Mouse (Mus musculus): ENCODE measurements at regions not wholly inside any gene's neighbourhood (a gene's known extent, or its start where the extent isn't known, plus 50 kb on each side); places are given as distances from the start of the nearest gene placed in this dataset.

GRCm38 (mm10) chrX:11795010-11795409 lies 365.1 kb downstream of the Bcor start:
- DNase-seq (ENCODE audit: low spot score in 2 of 2), result no peak

GRCm38 (mm10) chrX:11797870-11798269 lies 362.3 kb downstream of the Bcor start:
- DNase-seq (ENCODE audit: low spot score in 2 of 2), result peak in 1 of 2 experiments; percentile 23

DNA sequence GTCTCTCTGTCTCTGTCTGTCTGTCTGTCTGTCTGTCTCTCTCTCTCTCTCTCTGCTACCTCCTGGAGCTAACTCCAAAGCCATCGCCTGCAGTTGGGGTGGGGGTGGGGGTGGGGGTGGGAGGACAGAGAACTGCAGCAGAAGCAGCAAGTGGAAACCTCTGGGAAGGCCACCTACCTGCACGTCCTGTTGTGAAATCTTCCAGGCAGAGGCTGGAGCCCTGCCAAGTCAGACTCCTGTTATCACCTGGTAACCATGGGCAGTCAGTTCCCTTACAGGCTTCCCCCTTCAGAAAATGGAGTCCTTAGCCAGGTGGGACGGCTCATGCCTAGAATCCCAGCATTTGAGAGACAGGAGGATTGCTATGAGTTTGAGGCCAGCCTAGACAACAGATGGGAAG lies 361.8 kb downstream of the Bcor start:
- DNase-seq (ENCODE audit: low spot score in 2 of 2), result no peak

GRCm38 (mm10) chrX:11800400-11800941 lies 359.7 kb downstream of the Bcor start:
- DNase-seq (ENCODE audit: low spot score in 2 of 2), result peak; percentile 61 to 65

- no peak for DNase-seq (ENCODE audit: low spot score in 2 of 2)
Observed at GRCm38 (mm10) chrX:11801208-11801607, 358.9 kb downstream of the Bcor start.

- DNase-seq (ENCODE audit: low spot score in 2 of 2), result no peak
Observed at GRCm38 (mm10) chrX:11801621-11802020, 358.5 kb downstream of the Bcor start.

DNA sequence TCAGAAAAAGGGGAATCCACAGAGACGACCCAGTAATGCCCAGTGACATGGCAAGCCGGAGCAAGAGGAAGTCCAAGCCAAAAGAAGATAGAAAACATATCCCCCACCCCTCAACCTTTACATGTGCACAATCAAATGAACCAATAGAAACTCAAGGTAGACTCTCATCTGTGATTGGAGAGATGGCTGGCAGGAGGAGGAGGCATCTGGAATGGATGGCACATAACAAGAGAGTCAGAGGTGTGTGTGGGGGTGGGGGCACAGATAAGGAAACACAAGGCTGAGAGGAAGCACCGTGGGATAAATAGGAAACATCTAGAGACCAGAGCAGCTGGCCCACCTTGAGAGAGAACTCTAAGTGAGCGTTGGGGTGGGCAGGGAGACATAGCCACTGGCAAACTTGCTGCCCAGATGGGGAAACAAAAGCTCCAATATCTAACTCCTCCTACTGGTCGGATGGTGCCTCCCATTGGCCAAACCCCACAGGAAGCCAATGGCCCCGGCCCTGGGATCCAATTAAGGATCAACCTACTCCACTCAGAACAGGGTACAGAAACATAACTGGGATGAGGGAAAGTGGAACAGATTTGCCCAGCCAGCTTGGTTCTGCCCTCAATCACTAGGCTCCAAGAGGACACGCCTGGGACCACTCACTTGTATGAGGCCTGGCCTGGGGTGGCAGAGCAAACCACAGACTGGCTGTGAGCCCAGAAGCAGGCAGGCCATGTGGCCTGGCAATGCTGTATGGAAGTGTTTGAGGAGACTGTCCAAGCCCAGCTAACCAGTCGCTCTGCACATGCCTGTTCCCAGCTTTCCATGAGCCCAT lies 357.9 kb downstream of the Bcor start:
- no peak for DNase-seq (ENCODE audit: low spot score in 2 of 2)

- DNase-seq (ENCODE audit: low spot score in 2 of 2), result no peak
Observed at GRCm38 (mm10) chrX:11803239-11803638, 356.9 kb downstream of the Bcor start.

- DNase-seq (ENCODE audit: low spot score in 2 of 2), result peak in 1 of 2 experiments; percentile 11
Observed at GRCm38 (mm10) chrX:11806896-11807252, 353.3 kb downstream of the Bcor start.

DNA sequence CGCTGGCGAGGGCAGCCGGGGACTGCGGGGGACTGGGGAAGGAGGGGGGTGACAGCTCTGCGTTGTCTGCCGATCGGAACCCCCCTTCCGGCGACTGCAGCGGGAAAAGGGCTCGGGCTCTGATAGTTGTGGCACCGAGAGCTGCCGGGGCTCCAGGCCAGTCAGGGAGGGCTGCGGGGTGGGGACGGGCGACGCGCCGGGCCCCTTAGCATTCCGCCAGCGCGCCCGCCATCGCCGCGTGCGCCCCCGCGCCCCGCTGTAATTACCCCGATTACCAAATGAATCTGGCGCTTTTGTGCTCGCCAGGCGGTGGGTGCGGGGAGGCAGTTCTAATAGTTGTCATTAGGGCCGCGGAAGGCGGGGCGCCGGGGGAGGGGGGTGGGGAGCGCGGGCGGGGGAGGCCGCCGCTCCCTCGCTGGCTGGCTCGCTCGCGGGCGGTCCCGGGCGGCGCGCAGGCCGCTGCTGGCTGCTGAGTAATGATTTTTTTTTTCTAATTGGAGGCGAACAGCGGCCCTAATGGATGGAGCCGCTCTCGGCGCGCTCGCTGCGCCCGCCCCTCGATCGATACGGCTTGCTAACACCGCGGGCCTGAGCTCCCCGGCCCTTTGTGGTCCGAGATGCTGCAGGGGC lies 352.8 kb downstream of the Bcor start:
- peak in 1 of 2 experiments; percentile 32 for DNase-seq (ENCODE audit: low spot score in 2 of 2)

- DNase-seq (ENCODE audit: low spot score in 2 of 2), result no peak
Observed at GRCm38 (mm10) chrX:11807883-11808262, 352.3 kb downstream of the Bcor start.

GRCm38 (mm10) chrX:11808911-11809310 lies 351.2 kb downstream of the Bcor start:
- DNase-seq (ENCODE audit: low spot score in 2 of 2), result no peak

- no peak for DNase-seq (ENCODE audit: low spot score in 2 of 2)
Observed at GRCm38 (mm10) chrX:11814861-11815260, 345.3 kb downstream of the Bcor start.

- DNase-seq (ENCODE audit: low spot score in 2 of 2), result no peak
Observed at GRCm38 (mm10) chrX:11815864-11816263, 344.3 kb downstream of the Bcor start.

DNA sequence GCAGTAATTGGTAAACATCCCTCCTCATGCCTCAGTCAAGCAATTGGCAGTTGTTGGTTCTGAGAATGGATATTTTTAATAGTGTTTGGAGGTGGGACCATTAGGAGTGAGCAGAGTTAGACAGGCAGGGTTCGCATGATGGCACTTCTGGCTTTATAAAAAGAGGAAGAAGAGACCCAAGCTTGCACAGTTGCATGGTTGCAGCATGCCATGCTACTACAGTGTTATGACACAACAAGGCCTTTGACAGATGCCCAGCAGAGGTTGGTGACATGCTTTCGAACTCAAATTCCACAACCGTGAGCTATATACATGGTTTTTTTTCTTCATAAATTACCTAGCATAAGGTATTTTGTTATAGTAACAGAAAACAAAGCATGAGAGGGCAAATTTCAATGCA lies 341.5 kb downstream of the Bcor start:
- no peak for DNase-seq (ENCODE audit: low spot score in 2 of 2)

DNA sequence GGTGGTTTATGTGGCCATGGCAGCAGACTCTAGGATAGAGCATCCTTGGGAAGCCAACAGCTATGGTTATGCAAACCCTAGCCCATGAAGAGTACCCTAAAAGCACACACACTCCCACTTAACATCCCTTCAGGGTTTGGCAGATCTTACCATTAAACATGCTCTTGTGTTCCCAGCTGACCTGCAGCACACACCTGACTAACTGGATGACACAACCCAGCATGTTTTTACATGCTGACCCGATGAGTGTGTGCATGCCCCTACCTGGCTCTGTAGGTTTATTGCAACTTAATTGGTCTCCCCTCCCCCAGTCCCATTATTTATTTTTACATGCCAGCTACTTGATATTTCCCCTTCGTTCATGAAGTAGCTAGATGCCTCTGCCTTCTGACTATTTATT lies 339.0 kb downstream of the Bcor start:
- no peak for DNase-seq (ENCODE audit: low spot score in 2 of 2)

DNA sequence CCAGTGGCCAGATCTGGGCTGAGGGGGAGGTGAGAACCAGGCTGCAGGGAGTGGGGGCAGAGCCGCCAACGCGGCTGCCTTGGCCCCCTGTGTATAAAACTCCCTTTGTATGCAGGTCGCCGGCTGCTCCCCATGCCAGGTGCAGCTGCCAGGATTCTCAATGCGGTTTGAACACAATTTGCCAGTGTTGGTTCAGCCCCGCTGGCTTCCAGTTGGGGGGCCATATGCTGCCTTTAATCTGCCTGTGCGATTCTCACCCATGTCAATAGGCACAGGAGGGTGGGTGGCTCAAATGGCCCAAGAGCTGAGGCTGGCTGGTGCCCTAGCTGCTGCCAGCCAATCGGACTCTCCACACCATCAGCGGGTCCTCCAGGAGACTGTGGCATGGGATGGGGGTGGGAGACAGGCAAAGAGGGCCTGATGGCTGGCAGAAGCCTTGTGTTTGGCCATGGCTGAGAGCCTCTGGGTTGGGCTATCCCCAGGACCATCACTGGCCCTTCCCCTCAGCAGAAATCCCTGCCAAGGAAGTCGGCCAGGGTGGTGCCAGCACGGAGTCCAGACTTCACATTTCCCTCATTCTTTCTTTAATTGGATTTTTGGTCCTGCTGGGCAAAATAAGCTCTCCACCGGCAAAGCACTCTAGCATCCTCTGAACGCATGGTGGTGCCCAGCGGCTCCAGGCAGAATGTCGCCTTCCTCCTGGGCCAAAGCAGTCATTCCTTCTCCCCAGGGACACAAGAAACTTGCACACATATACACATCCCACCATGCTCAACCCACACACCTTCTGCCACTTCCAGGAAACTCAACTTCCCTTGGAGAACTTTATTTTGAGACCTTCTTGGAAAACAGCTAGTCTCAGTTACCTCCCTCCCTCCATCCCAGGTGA lies 338.0 kb downstream of the Bcor start:
- DNase-seq (ENCODE audit: low spot score in 2 of 2), result peak; percentile 26 to 46

- no peak for DNase-seq (ENCODE audit: low spot score in 2 of 2)
Observed at GRCm38 (mm10) chrX:11825948-11826347, 334.2 kb downstream of the Bcor start.

DNA sequence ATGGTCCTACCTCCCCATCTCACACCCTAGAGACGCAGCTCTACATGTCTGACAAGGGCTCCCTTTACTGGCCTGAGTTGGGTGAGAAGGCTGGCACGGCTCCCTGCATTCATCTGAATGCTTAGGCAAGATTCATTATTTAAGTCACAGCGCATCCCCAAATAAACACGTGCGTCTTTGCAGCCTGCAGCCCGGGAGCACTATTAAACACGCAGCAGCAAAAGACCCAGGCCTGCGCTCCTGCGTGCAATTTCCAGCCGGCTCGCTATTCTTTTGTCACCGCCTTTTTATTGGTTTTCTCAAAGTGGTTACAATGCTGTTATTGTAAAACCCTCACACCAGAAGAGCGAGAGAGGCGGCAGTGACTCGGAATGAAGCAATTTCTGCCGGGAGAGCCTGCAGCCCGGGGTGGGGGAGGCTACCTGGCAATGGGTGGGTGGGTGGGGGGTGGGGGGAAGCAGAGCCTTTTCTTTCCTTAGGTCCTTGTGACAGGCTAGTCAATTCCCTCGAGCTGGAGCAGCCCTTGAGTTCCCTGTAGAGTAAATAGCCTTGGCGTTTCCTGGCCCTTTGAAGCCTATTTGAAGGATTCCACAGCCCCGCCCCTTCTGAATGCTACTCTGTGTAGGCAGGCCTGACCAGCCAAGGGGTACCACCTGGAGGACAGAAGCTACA lies 333.3 kb downstream of the Bcor start:
- DNase-seq (ENCODE audit: low spot score in 2 of 2), result no peak

DNA sequence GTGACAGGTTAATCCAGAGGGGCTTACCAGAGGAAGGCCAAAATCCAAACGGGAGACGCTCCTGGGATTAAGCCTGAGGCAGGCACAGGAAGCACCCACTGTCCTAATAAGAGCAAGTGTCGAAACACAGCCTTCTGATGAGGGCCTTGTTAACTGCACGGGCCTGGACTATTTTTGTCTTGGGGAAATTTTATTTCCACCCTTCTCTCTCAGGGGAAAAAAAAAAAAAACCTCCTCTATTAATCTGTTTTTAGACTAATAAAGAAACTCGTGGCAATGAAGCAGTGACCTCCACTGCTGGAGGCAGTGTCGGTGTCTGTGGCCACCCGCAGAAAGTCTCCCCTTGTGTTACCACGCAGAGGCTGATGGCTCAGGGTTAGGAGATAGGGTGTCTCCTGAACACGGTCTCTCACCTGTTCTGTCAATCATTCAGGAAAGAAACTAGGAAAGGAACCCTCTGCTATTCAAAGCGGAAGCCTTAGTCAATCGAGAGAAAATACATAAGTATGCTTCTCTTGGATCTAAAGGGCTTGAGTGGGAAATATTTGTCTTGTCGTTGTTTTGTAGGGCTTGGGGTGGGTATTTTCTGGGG lies 330.6 kb downstream of the Bcor start:
- DNase-seq (ENCODE audit: low spot score in 2 of 2), result no peak

- DNase-seq (ENCODE audit: low spot score in 2 of 2), result no peak
Observed at GRCm38 (mm10) chrX:11837566-11837965, 322.6 kb downstream of the Bcor start.

Data from frontal cortex, postnatal 36 days (tissue).